Mouse (Mus musculus) olfactory bulb, adult 2 months (tissue): ENCODE data around the gene Id3.

Experiments
- CTCF ChIP-seq: fragments of 200-500 bp; IDR thresholded peaks from 2 replicates; pipeline ENCODE4 v1.5.1; 2012; ENCODE audit warnings: low read depth, mild to moderate bottlenecking, low read length, moderate library complexity; ENCODE audit not compliant: insufficient read depth
- POLR2A ChIP-seq: fragments of 200-500 bp; IDR thresholded peaks from 2 replicates; pipeline ENCODE4 v1.6.1; 2012; ENCODE audit warnings: mild to moderate bottlenecking, low read depth, low read length, moderate library complexity; ENCODE audit not compliant: insufficient read depth

DNA sequence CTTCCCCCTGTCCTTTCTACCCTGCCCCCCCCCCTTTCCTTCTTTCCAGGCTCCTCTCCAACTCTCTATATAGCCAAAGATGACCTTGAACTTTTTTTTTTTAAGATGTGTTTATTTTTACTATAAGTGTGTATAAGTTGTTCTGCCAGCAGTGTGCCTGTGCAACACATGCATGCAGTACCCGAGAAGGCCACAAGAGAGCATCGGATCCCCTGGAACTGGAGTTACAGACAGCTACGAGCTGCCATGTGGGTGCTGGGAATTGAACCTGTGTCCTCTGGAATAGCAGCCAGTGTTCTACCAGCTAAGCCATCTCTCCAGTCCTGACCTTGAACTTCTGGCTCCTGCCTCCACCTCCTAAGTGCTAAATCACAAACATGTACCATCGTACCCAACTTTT lies 9.5 kb downstream of the Id3 start:
- TF ChIP-seq POLR2A: no peak
- no peak for TF ChIP-seq CTCF
